Mouse (Mus musculus): ENCODE data around the gene Magea10.

The Magea10 gene

DNA sequence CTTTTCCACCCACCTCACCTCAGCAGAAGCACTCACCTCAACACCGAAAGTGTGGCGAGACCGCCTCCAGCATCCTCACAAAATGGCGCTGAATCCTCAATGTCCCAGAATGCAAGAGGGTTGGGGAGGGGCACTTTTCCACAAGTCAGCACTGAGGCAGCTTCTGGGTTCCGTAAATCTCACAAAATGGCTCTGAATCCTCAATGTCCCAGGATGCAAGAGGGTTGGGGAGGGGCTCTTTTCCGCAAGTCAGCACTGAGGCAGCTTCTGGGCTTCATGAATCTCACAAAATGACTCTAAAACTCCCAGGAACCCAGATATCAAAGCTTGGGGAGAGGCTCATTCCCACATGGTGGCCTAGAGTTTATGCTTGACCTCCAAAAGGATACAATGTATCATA, at the start of gene Magea10:
TSS of gene Magea10 (minus strand) at position 101 of the 400 bp plus-strand sequence.
- no peak for DNase-seq (ENCODE audit: low read depth)

DNA sequence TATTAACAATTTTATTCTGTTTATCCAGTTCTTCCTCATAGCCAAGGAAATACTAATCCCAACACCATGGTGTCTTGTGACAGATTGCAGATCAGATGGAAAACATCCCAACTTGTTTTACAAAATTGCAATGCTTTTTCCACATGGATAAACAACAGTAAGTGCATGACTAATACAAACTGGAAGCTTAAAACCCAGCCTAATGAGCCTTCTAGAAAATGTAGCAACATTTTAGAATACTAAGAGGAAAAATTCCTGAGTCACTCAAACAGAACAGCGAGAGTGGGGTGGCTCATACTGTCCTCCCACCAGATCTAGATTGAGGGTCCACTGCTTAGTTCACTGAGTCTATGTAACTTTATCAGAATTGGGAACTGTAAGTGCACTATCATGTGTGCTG, 4.7 kb downstream of the Magea10 start:
- no peak for DNase-seq (ENCODE audit: low read depth)
